Comparison of ENCODE assay signal across 8 mouse cellular contexts in the genomic region with DNA sequence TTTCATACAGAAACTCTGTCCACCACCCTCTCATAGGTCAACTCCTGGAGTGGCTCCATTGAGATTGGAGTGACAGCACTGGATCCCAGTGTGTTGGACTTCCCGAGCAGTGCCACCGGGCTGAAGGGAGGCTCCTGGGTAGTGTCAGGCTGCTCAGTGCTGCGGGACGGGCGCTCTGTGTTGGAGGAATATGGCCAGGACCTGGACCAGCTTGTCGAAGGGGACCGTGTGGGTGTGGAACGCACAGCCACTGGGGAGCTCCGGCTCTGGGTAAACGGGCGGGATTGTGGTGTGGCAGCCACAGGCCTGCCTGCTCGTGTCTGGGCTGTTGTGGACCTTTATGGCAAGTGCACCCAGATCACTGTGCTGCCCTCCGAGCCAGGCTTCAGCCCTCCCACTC. TPM values are rescaled to one million over a fixed set of nuclear protein-coding genes. Genes with fewer than 3 reads are reported as not detected.
DNase-seq lines count a peak whose midpoint lies in the region; ATAC-seq and TF ChIP-seq lines count a peak whose summit lies in the region.

No protein-coding gene starts in this region.

- TF ChIP-seq CTCF in E14TG2a.4 (conservative IDR thresholded peaks at IDR 0.05; ENCODE audit: low read length) = no peak
- TF ChIP-seq CTCF in liver, embryonic 14.5 days (IDR thresholded peaks at IDR 0.05; ENCODE audit: low read depth) = no peak

- 77% methylated on average over 13 of the region's 13 CpGs for WGBS in heart, embryonic 13.5 days
- WGBS in forebrain, embryonic 13.5 days = 83% methylated on average over 13 of the region's 13 CpGs
- WGBS in liver, embryonic 14.5 days (ENCODE audit: insufficient replicate concordance) = 74% methylated on average over 13 of the region's 13 CpGs

- peaks cover 40% of the 10 kb centered on the region for H3K4me1 ChIP-seq in heart, embryonic 13.5 days
- H3K4me1 ChIP-seq in E14TG2a.4 (replicated peaks; ENCODE audit: low read depth, low read length) = peaks cover 59% of the 10 kb centered on the region
- peaks cover 32% of the 10 kb centered on the region for H3K4me1 ChIP-seq in forebrain, embryonic 13.5 days
- peaks cover 7 to 13% of the 10 kb centered on the region in 2 experiments for H3K4me1 ChIP-seq in liver, embryonic 14.5 days (replicated peaks; ENCODE audit: control insufficient read depth in 2 of 2, insufficient read depth in 2 of 2, low read length in 1 of 2)

- intact Hi-C loops in heart, postnatal 25 days (cut with DNase I) = no loop called here

- no peaks in the 10 kb centered on the region for H3K27me3 ChIP-seq in heart, embryonic 13.5 days (replicated peaks)
- peaks cover 8% of the 10 kb centered on the region; the same call in 1 of the 2 replicates for H3K27me3 ChIP-seq in E14TG2a.4 (ENCODE audit: insufficient read depth, low read length)
- no peaks in the 10 kb centered on the region for H3K27me3 ChIP-seq in forebrain, embryonic 13.5 days
- H3K27me3 ChIP-seq in liver, embryonic 14.5 days (ENCODE audit: control insufficient read depth, insufficient read depth, low read length) = no peaks in the 10 kb centered on the region; the same call in 1 of the 2 replicates

- no peak for ATAC-seq in heart, embryonic 13.5 days (ENCODE audit: extremely low read depth, insufficient number of reproducible peaks, low FRiP score, low TSS enrichment)
- ATAC-seq in forebrain, embryonic 13.5 days = no peak
- ATAC-seq in liver, embryonic 14.5 days (ENCODE audit: insufficient read depth) = no peak

- peak overlapping the region; percentile 92 for H3K4me3 ChIP-seq in heart, embryonic 13.5 days
- H3K4me3 ChIP-seq in E14TG2a.4 (replicated peaks; ENCODE audit: low read length) = peak overlapping the region; percentile 93
- peak overlapping the region; percentile 89 for H3K4me3 ChIP-seq in forebrain, embryonic 13.5 days
- peak overlapping the region; percentile 84 to 98 for H3K4me3 ChIP-seq in liver, embryonic 14.5 days (ENCODE audit: insufficient read depth in 1 of 2, low read depth in 2 of 2, low read length in 2 of 2)

- H3K9ac ChIP-seq in heart, embryonic 13.5 days = peak overlapping the region; percentile 96
- H3K9ac ChIP-seq in forebrain, embryonic 13.5 days = peak overlapping the region; percentile 97
- peak overlapping the region; percentile 91 for H3K9ac ChIP-seq in liver, embryonic 14.5 days (replicated peaks)

- DNase-seq in heart, postnatal 25 days (ENCODE audit: low spot score) = no peak
- no peak for DNase-seq in liver, embryonic 14.5 days (ENCODE audit: low read depth in 3 of 3, low spot score in 3 of 3)
- no peak for DNase-seq in adrenal gland, postnatal 10 days
- DNase-seq in adrenal gland, adult 8-10 months = no peak
- no peak for DNase-seq in spleen, postnatal 36 days (ENCODE audit: low spot score in 2 of 2)

- H3K36me3 ChIP-seq in heart, embryonic 13.5 days = peaks cover 50% of the 10 kb centered on the region
- peaks cover 49% of the 10 kb centered on the region for H3K36me3 ChIP-seq in E14TG2a.4 (ENCODE audit: insufficient read depth, low read length)
- H3K36me3 ChIP-seq in forebrain, embryonic 13.5 days (ENCODE audit: poor library complexity, severe bottlenecking) = peaks cover 50% of the 10 kb centered on the region
- peaks cover 38% of the 10 kb centered on the region for H3K36me3 ChIP-seq in liver, embryonic 14.5 days (replicated peaks; ENCODE audit: control insufficient read depth, insufficient read depth, low read depth)

- H3K27ac ChIP-seq in heart, embryonic 13.5 days (replicated peaks) = no peak overlapping the region
- no peak overlapping the region for H3K27ac ChIP-seq in forebrain, embryonic 13.5 days
- H3K27ac ChIP-seq in liver, embryonic 14.5 days = no peak overlapping the region; the same call in 1 of the 2 replicates

- H3K4me2 ChIP-seq in heart, embryonic 13.5 days = peak overlapping the region; percentile 88
- H3K4me2 ChIP-seq in forebrain, embryonic 13.5 days = peak overlapping the region; percentile 95
- H3K4me2 ChIP-seq in liver, embryonic 14.5 days (ENCODE audit: low read depth) = peak overlapping the region; percentile 80

- no peak for TF ChIP-seq EP300 in liver, embryonic 14.5 days (IDR thresholded peaks at IDR 0.05; ENCODE audit: low read depth)

- no peaks in the 10 kb centered on the region for H3K9me3 ChIP-seq in heart, embryonic 13.5 days
- no peaks in the 10 kb centered on the region for H3K9me3 ChIP-seq in E14TG2a.4 (ENCODE audit: low read length)
- H3K9me3 ChIP-seq in forebrain, embryonic 13.5 days (replicated peaks) = no peaks in the 10 kb centered on the region
- no peaks in the 10 kb centered on the region for H3K9me3 ChIP-seq in liver, embryonic 14.5 days (ENCODE audit: control insufficient read depth, low read length)

RNA-seq across cellular contexts. Expression of gene Neurl4, which starts 2.1 kb away (rescaled TPM):
- 7.8 and 8.1 TPM in 2 replicates for polyA plus RNA-seq in heart, embryonic 13.5 days (2015; fragmentation: Nextera tagmentation; extraction: Ambion mirVana)
- total RNA-seq in heart, postnatal 25 days (2021) = 10 to 100 TPM; 44.9 to 46.0 TPM
- 15.5 and 20.2 TPM in 2 replicates for polyA plus RNA-seq in forebrain, embryonic 13.5 days (2015; fragmentation: Nextera tagmentation; extraction: Ambion mirVana)
- 13.1 and 20.5 TPM in 2 replicates for polyA plus RNA-seq in liver, embryonic 14.5 days (2012; rRNA removed)
- 2.5 and 3.4 TPM in 2 replicates for polyA plus RNA-seq in liver, embryonic 14.5 days (2014; fragmentation: Nextera tagmentation; extraction: Ambion mirVana)
- total RNA-seq in adrenal gland, postnatal 10 days (2021) = 10 to 100 TPM; 33.6 to 48.1 TPM
- 10 to 100 TPM; 36.4 to 71.4 (median 51.5) TPM for total RNA-seq in adrenal gland, adult 8-10 months (2022)

RNA-seq across cellular contexts. Expression of gene 2810408A11Rik, which starts 2.2 kb away (rescaled TPM):
- 4.0 and 4.1 TPM in 2 replicates for polyA plus RNA-seq in heart, embryonic 13.5 days (2015; fragmentation: Nextera tagmentation; extraction: Ambion mirVana)
- under 1 TPM; 0.17 to 0.23 TPM for total RNA-seq in heart, postnatal 25 days (2021)
- polyA plus RNA-seq in forebrain, embryonic 13.5 days (2015; fragmentation: Nextera tagmentation; extraction: Ambion mirVana) = 19.1 and 20.3 TPM in 2 replicates
- polyA plus RNA-seq in liver, embryonic 14.5 days (2012; rRNA removed) = 0.40 and 0.48 TPM in 2 replicates
- 0.93 and 1.7 TPM in 2 replicates for polyA plus RNA-seq in liver, embryonic 14.5 days (2014; fragmentation: Nextera tagmentation; extraction: Ambion mirVana)
- 1 to 10 TPM; 3.1 to 3.2 TPM for total RNA-seq in adrenal gland, postnatal 10 days (2021)
- 1 to 10 TPM in 1 of 4 experiments, under 1 TPM in 3; 0.23 to 2.4 (median 0.71) TPM for total RNA-seq in adrenal gland, adult 8-10 months (2022)

RNA-seq across cellular contexts. Expression of gene Acap1, which starts 7.6 kb away (rescaled TPM):
- polyA plus RNA-seq in heart, embryonic 13.5 days (2015; fragmentation: Nextera tagmentation; extraction: Ambion mirVana) = 7.0 and 8.2 TPM in 2 replicates
- 1 to 10 TPM in 1 of 2 experiments, under 1 TPM in 1; 0.88 to 1.1 TPM for total RNA-seq in heart, postnatal 25 days (2021)
- 0.28 and 0.34 TPM in 2 replicates for polyA plus RNA-seq in forebrain, embryonic 13.5 days (2015; fragmentation: Nextera tagmentation; extraction: Ambion mirVana)
- 2.7 and 2.8 TPM in 2 replicates for polyA plus RNA-seq in liver, embryonic 14.5 days (2012; rRNA removed)
- 2.9 and 3.3 TPM in 2 replicates for polyA plus RNA-seq in liver, embryonic 14.5 days (2014; fragmentation: Nextera tagmentation; extraction: Ambion mirVana)
- 1 to 10 TPM; 4.3 to 4.7 TPM for total RNA-seq in adrenal gland, postnatal 10 days (2021)
- total RNA-seq in adrenal gland, adult 8-10 months (2022) = 1 to 10 TPM in 2 of 4 experiments, under 1 TPM in 2; 0.31 to 1.9 (median 0.86) TPM

RNA-seq across cellular contexts. Expression of gene Gps2, which starts 10.7 kb away (rescaled TPM):
- polyA plus RNA-seq in heart, embryonic 13.5 days (2015; fragmentation: Nextera tagmentation; extraction: Ambion mirVana) = 45.0 and 52.2 TPM in 2 replicates
- 10 to 100 TPM; 24.1 to 26.7 TPM for total RNA-seq in heart, postnatal 25 days (2021)
- 90.1 and 93.2 TPM in 2 replicates for polyA plus RNA-seq in forebrain, embryonic 13.5 days (2015; fragmentation: Nextera tagmentation; extraction: Ambion mirVana)
- 79.5 and 93.1 TPM in 2 replicates for polyA plus RNA-seq in liver, embryonic 14.5 days (2012; rRNA removed)
- 82.7 and 91.2 TPM in 2 replicates for polyA plus RNA-seq in liver, embryonic 14.5 days (2014; fragmentation: Nextera tagmentation; extraction: Ambion mirVana)
- 10 to 100 TPM; 42.3 to 43.1 TPM for total RNA-seq in adrenal gland, postnatal 10 days (2021)
- total RNA-seq in adrenal gland, adult 8-10 months (2022) = 10 to 100 TPM; 44.0 to 72.7 (median 52.0) TPM

RNA-seq across cellular contexts. Expression of gene Eif5a, which starts 18.8 kb away (rescaled TPM):
- 1,157 and 1,215 TPM in 2 replicates for polyA plus RNA-seq in heart, embryonic 13.5 days (2015; fragmentation: Nextera tagmentation; extraction: Ambion mirVana)
- 100 to 1,000 TPM; 427 TPM for total RNA-seq in heart, postnatal 25 days (2021)
- polyA plus RNA-seq in forebrain, embryonic 13.5 days (2015; fragmentation: Nextera tagmentation; extraction: Ambion mirVana) = 1,467 and 1,510 TPM in 2 replicates
- 652 and 846 TPM in 2 replicates for polyA plus RNA-seq in liver, embryonic 14.5 days (2012; rRNA removed)
- polyA plus RNA-seq in liver, embryonic 14.5 days (2014; fragmentation: Nextera tagmentation; extraction: Ambion mirVana) = 1,316 and 1,415 TPM in 2 replicates
- 100 to 1,000 TPM; 578 to 644 TPM for total RNA-seq in adrenal gland, postnatal 10 days (2021)
- total RNA-seq in adrenal gland, adult 8-10 months (2022) = 100 to 1,000 TPM; 468 to 561 (median 519) TPM
